Mouse (Mus musculus) left cerebral cortex, postnatal 25 days (tissue): Measurements from ENCODE around the gene Sytl3. TPM values are rescaled to one million over a fixed set of nuclear protein-coding genes. Genes with fewer than 3 reads are reported as not detected.
"Not testable (repeated sequence)": the region's sequence is repeated elsewhere in the genome, so short reads cannot be mapped to it uniquely, and the experiment has no call there.

ENCODE experiments used
- DNase-seq, 2 experiments: peaks; one replicate each; pipeline ENCODE4 v3.0.0; 2022; ENCODE audit warnings: low spot score in 2 of 2, mixed read lengths in 1 of 2
- intact Hi-C: fragments of 180-260 bp; cut with DNase I; formaldehyde crosslinking; loops from one replicate; pipeline ENCODE4 v1.15.1; 2025
- total RNA-seq, 2 experiments: library from RNA; stranded (reverse); gene quantifications; 2 replicates each; pipeline ENCODE4 v1.2.3; 2021

The Sytl3 gene
- total RNA-seq: under 1 TPM in 1 of 2 experiments, not detected in 1; 0.85 TPM

- intact Hi-C loops, DNase-seq: not testable (repeated sequence)
These were observed at the start of gene Sytl3 for GRCm38 (mm10) chr17:6658801-6659200. Sytl3 (plus strand) TSS chr17:6659093.

- DNase-seq, intact Hi-C loops: not testable (repeated sequence)
These were observed 45.4 kb upstream of the Sytl3 start for GRCm38 (mm10) chr17:6613524-6613923.

- DNase-seq, intact Hi-C loops: not testable (repeated sequence)
These were observed 44.6 kb upstream of the Sytl3 start for GRCm38 (mm10) chr17:6614316-6614715.

DNA sequence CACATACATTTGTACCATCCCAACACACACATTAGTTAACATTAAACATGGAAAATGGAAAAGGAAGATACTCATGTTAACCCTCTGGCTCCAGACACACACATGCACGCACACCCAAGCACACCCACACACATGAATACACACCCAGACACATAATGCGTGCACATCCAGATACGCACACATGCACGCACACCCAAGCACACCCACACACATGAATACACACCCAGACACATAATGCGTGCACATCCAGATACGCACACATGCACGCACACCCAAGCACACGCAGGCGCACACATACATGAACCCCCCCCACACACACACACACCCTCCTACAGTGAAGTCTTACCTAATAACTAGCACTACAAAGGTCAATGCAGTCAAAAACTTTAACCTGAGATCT lies 42.2 kb upstream of the Sytl3 start:
- DNase-seq, intact Hi-C loops: not testable (repeated sequence)

GRCm38 (mm10) chr17:6617689-6618400 lies 41.0 kb upstream of the Sytl3 start:
- intact Hi-C loops, DNase-seq: not testable (repeated sequence)

GRCm38 (mm10) chr17:6619271-6619670 lies 39.6 kb upstream of the Sytl3 start:
- DNase-seq, intact Hi-C loops: not testable (repeated sequence)

DNA sequence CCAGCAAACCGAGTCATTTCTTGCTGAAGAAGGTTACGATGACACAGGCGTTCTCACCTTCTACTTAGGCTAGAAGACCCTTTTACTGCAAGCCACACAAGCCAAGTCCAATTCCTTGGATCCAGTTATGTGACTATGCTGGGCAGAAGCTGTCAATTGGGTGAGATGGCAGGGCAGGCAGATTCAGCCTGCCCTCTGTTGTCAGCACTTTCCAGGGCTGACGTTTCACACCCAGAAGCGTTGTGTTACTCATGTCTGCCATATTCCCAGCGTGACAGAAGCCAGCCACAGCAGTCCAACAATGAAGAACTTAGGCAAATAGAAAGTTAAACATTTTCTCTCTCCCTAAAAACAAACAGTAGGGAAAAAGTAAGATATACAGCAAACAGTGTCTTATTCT lies 38.9 kb upstream of the Sytl3 start:
- intact Hi-C loops, DNase-seq: not testable (repeated sequence)

GRCm38 (mm10) chr17:6620730-6621451 lies 38.0 kb upstream of the Sytl3 start:
- DNase-seq, intact Hi-C loops: not testable (repeated sequence)

DNA sequence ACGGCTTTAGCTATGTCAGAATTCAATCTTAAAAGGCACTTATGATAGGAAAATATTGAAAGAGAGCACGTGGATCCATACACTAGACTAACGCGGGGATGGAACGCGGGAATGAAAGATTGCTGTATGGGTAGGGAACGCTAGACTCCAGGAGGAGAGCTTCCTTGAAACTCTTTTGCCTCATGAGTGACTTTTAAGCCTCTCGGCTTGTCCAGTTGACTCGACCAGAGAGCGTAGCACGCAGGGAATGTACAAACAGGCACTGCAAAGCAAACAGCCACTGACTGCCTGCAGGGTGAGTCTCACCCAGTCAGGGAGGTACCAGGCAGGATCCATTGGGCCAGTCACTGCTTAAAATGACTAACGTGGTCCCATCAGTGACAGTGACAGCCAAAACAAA lies 36.9 kb upstream of the Sytl3 start:
- DNase-seq, intact Hi-C loops: not testable (repeated sequence)

DNA sequence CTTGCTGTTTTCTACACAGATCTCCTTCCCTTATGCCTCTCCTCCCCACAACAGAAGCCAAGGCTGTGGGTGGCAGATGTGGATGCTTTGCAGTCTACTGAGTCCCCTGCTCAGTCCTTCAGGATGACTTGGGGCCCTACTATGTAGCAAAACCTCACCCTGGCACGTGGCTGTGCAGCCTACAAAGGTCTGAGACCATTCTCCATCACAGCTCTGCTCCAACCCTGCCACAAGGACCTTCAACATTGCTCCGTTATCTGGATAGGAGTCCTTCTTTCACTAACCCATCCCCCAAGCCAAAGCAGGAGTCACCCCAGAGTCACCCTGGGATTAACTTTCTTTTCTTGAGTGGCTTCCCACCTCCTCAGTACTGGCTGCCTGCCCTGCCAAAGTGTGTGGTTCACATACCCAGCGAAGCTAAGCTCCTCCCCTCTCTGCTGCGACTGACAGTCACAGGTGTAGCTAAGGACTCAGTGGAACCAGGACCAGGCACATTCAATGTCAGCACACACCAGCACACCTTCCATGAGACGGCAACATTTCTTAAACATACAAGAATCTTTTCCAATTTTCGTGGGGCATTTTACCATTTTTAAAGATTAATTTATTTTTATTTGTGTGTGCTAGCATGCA lies 33.9 kb upstream of the Sytl3 start:
- intact Hi-C loops: not testable (repeated sequence)

GRCm38 (mm10) chr17:6630398-6630797 lies 28.5 kb upstream of the Sytl3 start:
- DNase-seq, intact Hi-C loops: not testable (repeated sequence)

More for the DNA sequence above, 33.9 kb upstream of the Sytl3 start:
- DNase-seq: not testable (repeated sequence)

DNA sequence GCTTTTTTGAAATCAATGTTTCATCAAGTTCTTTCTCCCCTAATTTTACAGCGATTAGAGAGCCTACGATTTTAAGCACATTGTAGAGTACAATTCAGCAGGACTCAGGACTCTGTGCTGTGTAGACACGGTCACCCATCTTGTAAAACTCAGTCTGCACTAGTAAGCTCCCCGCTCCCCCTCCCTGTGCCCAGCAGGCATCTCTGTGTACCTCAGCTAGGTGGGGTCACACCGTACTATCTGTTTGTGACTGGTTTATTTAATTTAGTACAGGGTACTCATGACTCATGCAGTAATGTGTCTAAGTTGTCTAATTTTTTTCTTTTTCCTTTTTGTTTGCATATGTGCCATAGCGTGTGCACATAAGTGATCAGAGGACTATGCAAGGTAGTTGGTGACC lies 26.0 kb upstream of the Sytl3 start:
- DNase-seq, intact Hi-C loops: not testable (repeated sequence)

DNA sequence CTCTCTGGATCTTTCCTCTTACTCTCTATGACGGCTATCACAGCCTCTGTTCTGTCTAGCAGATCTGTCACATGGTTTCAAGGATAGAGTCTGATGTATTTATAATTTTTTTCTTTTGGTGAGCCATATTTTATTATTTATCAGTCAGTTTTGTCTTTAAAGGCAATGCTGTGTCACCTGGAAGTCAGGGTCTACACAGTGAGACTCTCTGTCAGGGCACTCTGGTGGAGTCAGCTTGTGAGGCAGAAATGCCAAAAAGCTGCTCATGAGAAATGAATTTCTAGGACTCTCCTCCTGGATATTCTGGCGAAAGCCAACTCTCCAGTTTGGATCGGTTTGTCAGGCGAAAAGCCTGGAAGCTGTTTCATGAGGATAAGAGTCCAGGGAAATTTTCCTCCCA lies 23.1 kb upstream of the Sytl3 start:
- intact Hi-C loops, DNase-seq: not testable (repeated sequence)

DNA sequence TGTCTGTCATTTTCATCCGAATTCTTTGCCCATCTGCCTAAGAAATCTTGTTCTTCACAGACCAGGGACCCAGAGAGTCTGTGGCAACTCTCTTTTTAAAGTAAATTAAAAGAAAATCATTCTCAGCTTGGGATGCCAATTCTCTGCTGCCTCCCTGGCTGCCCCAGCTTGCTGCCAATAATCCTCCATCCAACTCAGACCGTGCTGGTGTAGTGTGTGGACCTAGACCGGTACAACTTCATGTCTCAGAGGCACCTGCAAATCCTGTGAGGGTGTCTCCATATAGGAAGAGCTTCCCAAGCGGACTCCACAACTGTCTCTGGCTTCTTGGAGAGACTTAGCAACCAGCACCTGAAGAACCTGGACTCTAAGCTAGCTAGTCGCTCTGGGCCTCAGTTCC lies 22.0 kb upstream of the Sytl3 start:
- intact Hi-C loops: no loop called here
- no peak for DNase-seq

DNA sequence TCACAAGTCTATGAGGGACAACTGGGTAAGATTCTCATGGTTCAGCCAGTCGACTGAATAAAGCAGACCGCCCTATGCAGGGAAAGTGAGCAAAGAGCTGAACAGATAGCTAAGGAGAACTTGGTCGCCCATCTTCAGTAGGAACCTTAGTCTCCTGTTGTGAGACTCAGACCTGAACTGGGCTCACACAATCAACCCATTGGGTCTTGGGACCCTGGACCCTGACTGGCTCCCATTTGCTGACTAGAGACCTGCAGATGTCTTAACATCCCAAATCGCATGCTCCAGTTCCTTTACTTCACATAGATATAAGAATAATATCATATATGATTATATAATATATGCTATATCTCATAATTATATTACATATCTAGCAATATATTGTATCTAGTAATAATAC lies 21.5 kb upstream of the Sytl3 start:
- intact Hi-C loops, DNase-seq: not testable (repeated sequence)

- DNase-seq, intact Hi-C loops: not testable (repeated sequence)
These were observed 20.4 kb upstream of the Sytl3 start for GRCm38 (mm10) chr17:6638444-6638843.

- DNase-seq, intact Hi-C loops: not testable (repeated sequence)
These were observed 19.4 kb upstream of the Sytl3 start for GRCm38 (mm10) chr17:6639486-6639885.

- intact Hi-C loops, DNase-seq: not testable (repeated sequence)
These were observed 18.8 kb upstream of the Sytl3 start for GRCm38 (mm10) chr17:6640044-6640637.

DNA sequence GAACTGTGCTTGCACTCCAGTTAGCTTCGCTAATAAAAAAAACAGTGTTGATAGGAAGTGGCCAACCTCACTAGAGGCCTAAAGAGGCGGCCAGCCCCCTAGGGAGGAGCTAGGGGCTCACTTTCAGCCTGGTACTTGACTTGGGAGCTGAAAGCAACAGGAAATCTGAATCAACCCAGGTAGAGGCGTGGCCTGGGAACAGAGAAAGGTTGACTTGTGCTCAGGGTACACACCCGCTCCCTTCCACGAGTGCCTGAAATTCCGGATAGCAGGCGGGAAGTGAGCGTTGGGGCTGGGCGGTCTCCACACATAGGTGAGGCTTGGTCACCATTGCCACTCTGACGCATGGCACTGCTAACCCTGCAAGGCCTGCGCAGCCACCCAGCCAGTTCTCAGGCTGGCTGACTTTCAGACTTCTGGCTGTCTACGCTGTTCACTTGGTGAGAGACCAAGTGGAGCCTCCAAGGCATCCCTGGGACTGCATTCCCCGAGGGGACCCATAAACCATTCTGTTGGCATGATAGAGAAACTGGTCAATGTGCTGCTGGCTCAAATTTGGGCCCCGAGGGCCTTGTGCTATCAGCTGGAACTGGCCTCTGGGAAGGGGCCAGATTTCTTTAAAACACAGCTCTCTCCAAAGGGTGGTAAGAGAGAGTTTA lies 18.0 kb upstream of the Sytl3 start:
- DNase-seq, intact Hi-C loops: not testable (repeated sequence)
